Mouse (Mus musculus): ENCODE results near the gene Dus4l.

Gene Dus4l

GRCm38 (mm10) chr12:31592011-31592410 is 62.6 kb downstream of the Dus4l start:
- no peak for DNase-seq (ENCODE audit: low spot score in 2 of 2)

Data from urinary bladder, postnatal 4 days (tissue).